Mouse (Mus musculus): Measurements from ENCODE around the gene P3h3.

DNA sequence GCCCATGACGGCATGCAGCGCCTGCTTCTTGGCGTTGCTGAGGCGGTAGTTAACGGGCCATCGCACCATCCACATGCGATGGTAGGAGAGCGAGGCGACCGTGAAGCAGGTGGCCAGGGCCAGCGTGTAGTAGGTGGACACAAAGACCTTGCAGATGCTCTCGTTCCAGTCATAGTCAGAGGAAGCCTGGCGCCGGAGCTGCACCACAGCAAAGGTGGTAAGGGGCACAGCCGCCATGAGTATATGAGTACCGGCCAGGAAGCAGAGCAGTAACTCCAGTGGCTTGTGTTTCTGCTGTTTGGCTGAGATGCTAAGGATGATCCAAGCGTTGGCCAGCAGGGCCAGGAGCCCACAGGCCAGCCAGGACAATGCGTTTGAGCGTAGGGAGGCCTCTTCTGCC, 3.7 kb upstream of the P3h3 start:
- no peak for TF ChIP-seq CTCF (IDR thresholded peaks at IDR 0.05; ENCODE audit: extremely low read depth, insufficient read depth, insufficient read length, insufficient replicate concordance)
- TF ChIP-seq POLR2A (IDR thresholded peaks at IDR 0.05; ENCODE audit: low read depth, low read length), result no peak
